12 mouse cellular contexts compared by ENCODE assay signal in genomic region chr2:115979683-115980476, GRCm38 (mm10).
DNase-seq lines count a peak whose midpoint lies in the region; ATAC-seq and TF ChIP-seq lines count a peak whose summit lies in the region.
"Had no signal": no experiment of that assay in that cellular context is flagged by ENCODE, and none has a peak within 500 bp of the region (broad histone marks: within the 10 kb centered on the region; RNA-seq: fewer than 3 reads in every experiment).

No protein-coding gene starts in this region.

- peaks cover 11% of the 10 kb centered on the region; the same call in 1 of the 2 replicates for H3K36me3 ChIP-seq in forebrain, embryonic 15.5 days
- no peaks in the 10 kb centered on the region for H3K36me3 ChIP-seq in intestine, postnatal 0 days (ENCODE audit: control insufficient read depth, insufficient read depth)

- TF ChIP-seq CTCF in intestine, postnatal 0 days (IDR thresholded peaks at IDR 0.05; ENCODE audit: low read depth): no peak

- H3K9ac ChIP-seq in forebrain, embryonic 15.5 days (replicated peaks): no peak overlapping the region
- H3K9ac ChIP-seq in intestine, postnatal 0 days (ENCODE audit: low read depth, low read length): no peak overlapping the region
- H3K9ac ChIP-seq: heart, embryonic 12.5 days; lung, embryonic 15.5 days had no signal

- peaks cover 39% of the 10 kb centered on the region for H3K4me1 ChIP-seq in forebrain, embryonic 15.5 days
- no peaks in the 10 kb centered on the region for H3K4me1 ChIP-seq in intestine, postnatal 0 days (replicated peaks; ENCODE audit: control insufficient read depth, insufficient read depth, low read length)
- H3K4me1 ChIP-seq: lung, embryonic 15.5 days had no signal

- peak overlapping the region; percentile 66 for H3K27ac ChIP-seq in forebrain, embryonic 15.5 days (replicated peaks)
- no peak overlapping the region for H3K27ac ChIP-seq in intestine, postnatal 0 days (ENCODE audit: low read depth, low read length)
- H3K27ac ChIP-seq: lung, embryonic 15.5 days had no signal

- no peaks in the 10 kb centered on the region for H3K27me3 ChIP-seq in forebrain, embryonic 15.5 days
- no peaks in the 10 kb centered on the region for H3K27me3 ChIP-seq in intestine, postnatal 0 days (replicated peaks; ENCODE audit: control insufficient read depth, insufficient read depth, low read length)
- H3K27me3 ChIP-seq: heart, embryonic 12.5 days; lung, embryonic 15.5 days had no signal

- H3K9me3 ChIP-seq in forebrain, embryonic 15.5 days: no peaks in the 10 kb centered on the region
- no peaks in the 10 kb centered on the region for H3K9me3 ChIP-seq in intestine, postnatal 0 days (ENCODE audit: control insufficient read depth)
- H3K9me3 ChIP-seq: heart, embryonic 12.5 days; lung, embryonic 15.5 days had no signal

- no peak overlapping the region for H3K4me2 ChIP-seq in forebrain, embryonic 15.5 days (replicated peaks)
- no peak overlapping the region for H3K4me2 ChIP-seq in intestine, postnatal 0 days (replicated peaks; ENCODE audit: low read depth)
- H3K4me2 ChIP-seq: heart, embryonic 12.5 days; lung, embryonic 15.5 days had no signal

- peak; percentile 29 for DNase-seq in retina, postnatal 1 day
- no peak for DNase-seq in retina, embryonic 14.5 days (ENCODE audit: low spot score)
- DNase-seq in kidney, postnatal 25 days: peak; percentile 18 to 39
- no peak for DNase-seq in cerebellum, adult 8-10 months
- DNase-seq in cerebellum, postnatal 10 days: no peak
- DNase-seq in spleen, adult 12 weeks (ENCODE audit: low spot score): no peak
- DNase-seq: layer of hippocampus, postnatal 36 days had no signal

- H3K4me3 ChIP-seq in forebrain, embryonic 15.5 days: no peak overlapping the region
- no peak overlapping the region for H3K4me3 ChIP-seq in intestine, postnatal 0 days (ENCODE audit: low read depth, low read length)
- H3K4me3 ChIP-seq: erythroblast, embryonic 14.5 days; heart, embryonic 12.5 days; lung, embryonic 15.5 days had no signal

- ATAC-seq in forebrain, embryonic 15.5 days (replicated peaks): peak; percentile 75
- ATAC-seq in intestine, postnatal 0 days: no peak

- WGBS in forebrain, embryonic 15.5 days: 23% methylated on average over 14 of the region's 14 CpGs
- WGBS in intestine, postnatal 0 days: 76% methylated on average over 14 of the region's 14 CpGs

Comparison
In these comparisons a context has a peak if more than half of its experiments do, and no peak if none do; other contexts are left out.
1. DNase-seq: peak in retina, postnatal 1 day (single experiment) and kidney, postnatal 25 days (2 of 2); none in retina, embryonic 14.5 days (single experiment), cerebellum, adult 8-10 months (single experiment), cerebellum, postnatal 10 days (0 of 2) and spleen, adult 12 weeks (single experiment).